Mouse (Mus musculus): Measurements from ENCODE around the gene Fgd5. TPM values are rescaled to one million over a fixed set of nuclear protein-coding genes. Genes with fewer than 3 reads are reported as not detected.
A peak's percentile ranks its signal among the peaks of the same experiment; 100 is the strongest.

Gene Fgd5
- polyA plus RNA-seq, 1 experiment from 2014 or later = 21.0 TPM

DNA sequence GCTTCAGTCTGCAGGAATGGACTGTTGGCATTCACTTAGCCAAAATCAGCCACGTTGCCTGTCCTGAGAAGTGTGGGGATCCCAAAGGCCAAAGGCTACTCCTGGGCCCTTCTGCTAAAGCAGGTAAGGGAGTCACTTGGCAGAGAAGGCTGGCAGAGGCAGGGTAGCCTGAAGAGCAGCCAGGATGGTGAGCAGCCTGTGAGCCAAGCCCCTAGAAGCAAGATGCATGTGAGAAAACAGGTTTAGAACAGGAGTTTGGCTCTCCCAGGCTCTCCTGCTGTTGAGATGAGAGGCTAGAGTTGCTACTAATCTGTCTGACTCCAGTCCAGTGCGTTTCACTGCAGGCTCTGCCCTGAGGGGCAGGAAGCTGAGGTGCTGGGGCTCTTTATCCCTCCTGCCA is 25.0 kb downstream of the Fgd5 start:
- no peak for ATAC-seq (ENCODE audit: low read depth)
- Histone ChIP-seq H3K4me2 (ENCODE audit: low read depth, low read length) (no peak overlapping the region), H3K36me3 (ENCODE audit: control insufficient read depth, insufficient read depth, low read length) (no peaks in the 10 kb centered on the region), H3K9ac (ENCODE audit: low read length) (no peak overlapping the region), H3K27me3 (ENCODE audit: control insufficient read depth, insufficient read depth, low read depth, low read length) (no peaks in the 10 kb centered on the region), H3K4me3 (ENCODE audit: low read length) (no peak overlapping the region), H3K9me3 (ENCODE audit: control insufficient read depth, low read length) (no peaks in the 10 kb centered on the region), H3K4me1 (replicated peaks; ENCODE audit: control insufficient read depth, insufficient read depth, low read length) (no peaks in the 10 kb centered on the region), H3K27ac (ENCODE audit: low read length) (no peak overlapping the region)
- WGBS = 46% methylated on average over 2 of the region's 2 CpGs

DNA sequence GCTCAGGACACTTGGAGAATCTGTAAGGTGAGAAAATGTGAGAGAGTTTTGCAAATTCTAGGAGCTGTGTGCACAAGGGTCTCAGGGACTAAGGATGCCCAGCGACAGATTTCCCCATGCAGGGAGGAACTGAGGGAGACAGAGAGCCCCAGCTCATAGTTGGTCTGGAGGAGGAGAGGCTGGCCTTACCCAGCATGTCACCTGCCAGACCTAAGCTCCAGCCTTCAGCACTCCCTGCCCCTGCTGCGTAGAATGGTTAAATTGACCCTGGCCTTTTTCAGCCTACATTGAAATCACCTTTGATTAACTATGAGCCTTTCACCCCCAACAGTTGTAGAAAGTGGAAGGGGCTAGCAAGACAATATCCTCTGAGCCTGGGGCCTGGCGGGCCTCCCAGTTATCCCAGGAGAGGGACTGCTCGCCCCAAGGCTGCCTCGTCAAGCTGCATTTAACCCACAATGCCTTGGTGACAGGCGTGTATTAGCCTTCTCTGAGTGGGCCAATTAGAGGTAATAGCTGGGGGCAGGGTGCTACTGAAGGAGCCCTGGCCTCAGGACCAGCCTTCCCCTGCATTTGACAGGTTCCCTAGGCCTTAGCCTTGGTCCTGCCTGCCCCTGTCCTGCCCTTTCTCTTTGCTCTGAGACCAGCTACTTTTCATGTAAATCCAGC is 25.6 kb downstream of the Fgd5 start:
- H3K27me3 ChIP-seq (ENCODE audit: control insufficient read depth, insufficient read depth, low read depth, low read length) = no peaks in the 10 kb centered on the region
- H3K4me1 ChIP-seq (replicated peaks; ENCODE audit: control insufficient read depth, insufficient read depth, low read length) = no peaks in the 10 kb centered on the region
- H3K27ac ChIP-seq (ENCODE audit: low read length) = no peak overlapping the region
- ATAC-seq (ENCODE audit: low read depth) = no peak
- 45% methylated on average over 6 of the region's 6 CpGs for WGBS
- H3K9ac ChIP-seq (ENCODE audit: low read length) = no peak overlapping the region
- H3K9me3 ChIP-seq (ENCODE audit: control insufficient read depth, low read length) = no peaks in the 10 kb centered on the region
- no peaks in the 10 kb centered on the region for H3K36me3 ChIP-seq (ENCODE audit: control insufficient read depth, insufficient read depth, low read length)
- H3K4me3 ChIP-seq (ENCODE audit: low read length) = no peak overlapping the region
- no peak overlapping the region for H3K4me2 ChIP-seq (ENCODE audit: low read depth, low read length)

DNA sequence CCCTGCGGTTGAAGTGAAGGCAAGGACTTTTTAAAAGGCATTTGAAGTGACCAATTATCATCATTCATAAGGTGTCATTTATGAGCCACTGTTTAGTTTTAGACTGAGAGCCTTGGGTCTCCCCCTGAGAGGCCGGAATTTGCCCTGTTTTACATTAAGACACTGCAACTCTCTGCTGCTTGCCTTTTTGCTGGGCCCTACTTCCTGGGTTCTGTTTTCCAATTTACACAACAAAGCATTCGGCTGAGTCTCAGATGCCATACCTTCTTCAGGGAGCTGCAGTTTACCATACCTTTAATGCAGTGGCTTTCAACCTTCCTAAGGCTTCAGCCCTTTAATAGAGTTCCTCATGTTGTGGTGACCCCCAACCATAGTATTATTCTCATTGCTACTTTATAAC is 26.1 kb downstream of the Fgd5 start:
- Histone ChIP-seq H3K27ac (ENCODE audit: low read length) (no peak overlapping the region), H3K27me3 (ENCODE audit: control insufficient read depth, insufficient read depth, low read depth, low read length) (no peaks in the 10 kb centered on the region), H3K4me1 (replicated peaks; ENCODE audit: control insufficient read depth, insufficient read depth, low read length) (no peaks in the 10 kb centered on the region), H3K4me3 (ENCODE audit: low read length) (no peak overlapping the region), H3K9me3 (ENCODE audit: control insufficient read depth, low read length) (no peaks in the 10 kb centered on the region), H3K9ac (ENCODE audit: low read length) (no peak overlapping the region), H3K4me2 (ENCODE audit: low read depth, low read length) (no peak overlapping the region), H3K36me3 (ENCODE audit: control insufficient read depth, insufficient read depth, low read length) (no peaks in the 10 kb centered on the region)
- no peak for ATAC-seq (ENCODE audit: low read depth)
- WGBS = 53% methylated on average over 3 of the region's 3 CpGs

DNA sequence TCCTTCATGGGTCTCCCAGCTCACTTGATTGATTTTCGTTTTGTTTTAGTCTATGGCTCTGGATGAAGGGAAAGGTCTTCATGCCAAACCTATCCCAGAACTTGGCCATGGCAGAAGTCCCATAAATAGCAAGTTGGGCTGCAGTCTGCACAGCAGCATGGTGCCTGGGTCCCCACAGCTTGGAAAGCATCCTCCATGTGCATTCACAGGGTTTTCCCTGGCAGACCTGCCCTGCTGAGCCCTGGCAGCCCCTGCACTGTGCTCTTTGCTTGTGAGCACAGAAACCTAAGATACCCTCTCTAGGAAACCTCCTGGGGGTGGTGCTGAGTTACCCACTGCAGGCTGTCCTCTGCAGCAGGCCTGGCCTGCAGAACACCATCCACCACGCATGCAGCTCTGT is 32.2 kb downstream of the Fgd5 start:
- H3K36me3 ChIP-seq (ENCODE audit: control insufficient read depth, insufficient read depth, low read length) = no peaks in the 10 kb centered on the region
- H3K9ac ChIP-seq (ENCODE audit: low read length) = no peak overlapping the region
- H3K4me2 ChIP-seq (ENCODE audit: low read depth, low read length) = no peak overlapping the region
- WGBS = 71% methylated on average over 2 of the region's 2 CpGs
- ATAC-seq (ENCODE audit: low read depth) = no peak
- no peak overlapping the region for H3K27ac ChIP-seq (ENCODE audit: low read length)
- no peaks in the 10 kb centered on the region for H3K27me3 ChIP-seq (ENCODE audit: control insufficient read depth, insufficient read depth, low read depth, low read length)
- H3K4me1 ChIP-seq (replicated peaks; ENCODE audit: control insufficient read depth, insufficient read depth, low read length) = no peaks in the 10 kb centered on the region; the same call in 1 of the 2 replicates
- no peaks in the 10 kb centered on the region for H3K9me3 ChIP-seq (ENCODE audit: control insufficient read depth, low read length)
- no peak overlapping the region for H3K4me3 ChIP-seq (ENCODE audit: low read length)

DNA sequence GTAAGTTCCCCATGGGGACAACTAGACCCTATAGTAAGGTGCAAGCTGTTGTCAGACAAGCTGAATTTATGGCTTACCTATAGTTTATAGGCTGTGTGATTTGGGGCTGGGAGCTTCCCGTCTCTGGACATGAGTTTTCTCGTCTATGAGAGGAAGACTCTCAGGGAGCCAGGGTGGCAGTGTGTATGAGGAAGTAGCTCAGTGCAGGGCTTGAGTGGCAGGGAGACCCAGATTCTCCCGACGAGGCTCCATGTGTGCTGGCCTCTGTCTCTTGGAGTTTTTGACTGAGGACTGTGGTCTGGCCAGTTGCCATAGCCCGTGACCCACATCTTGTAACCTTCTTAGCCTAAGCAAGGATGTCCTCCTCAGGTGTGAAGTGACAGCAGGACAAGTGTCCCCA is 33.7 kb downstream of the Fgd5 start:
- no peaks in the 10 kb centered on the region for H3K9me3 ChIP-seq (ENCODE audit: control insufficient read depth, low read length)
- H3K27ac ChIP-seq (ENCODE audit: low read length) = no peak overlapping the region
- H3K9ac ChIP-seq (ENCODE audit: low read length) = no peak overlapping the region
- WGBS = 65% methylated on average over 5 of the region's 5 CpGs
- no peaks in the 10 kb centered on the region; the same call in 1 of the 2 replicates for H3K4me1 ChIP-seq (replicated peaks; ENCODE audit: control insufficient read depth, insufficient read depth, low read length)
- ATAC-seq (ENCODE audit: low read depth) = no peak
- no peak overlapping the region for H3K4me2 ChIP-seq (ENCODE audit: low read depth, low read length)
- H3K4me3 ChIP-seq (ENCODE audit: low read length) = no peak overlapping the region
- no peaks in the 10 kb centered on the region for H3K27me3 ChIP-seq (ENCODE audit: control insufficient read depth, insufficient read depth, low read depth, low read length)
- H3K36me3 ChIP-seq (ENCODE audit: control insufficient read depth, insufficient read depth, low read length) = no peaks in the 10 kb centered on the region

DNA sequence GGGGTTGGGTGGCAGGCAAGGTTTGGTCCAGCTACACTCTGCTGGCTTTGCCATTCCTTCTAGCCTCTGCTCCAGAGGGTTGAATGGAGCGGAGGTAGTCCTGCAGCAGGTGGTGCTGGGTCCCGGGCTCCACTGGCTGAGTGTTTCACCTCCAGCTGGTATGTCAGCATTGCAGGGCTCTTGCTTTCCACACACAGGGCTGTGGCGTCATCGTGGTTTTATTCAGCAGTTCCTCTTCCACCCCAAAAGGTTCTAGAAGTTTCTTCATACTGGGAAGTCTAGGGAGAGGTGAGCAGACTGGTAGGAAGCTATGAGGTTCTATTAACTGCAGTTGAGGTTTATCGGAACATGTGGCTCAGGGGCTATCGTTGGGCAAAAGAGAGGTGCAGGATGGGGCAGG is 34.4 kb downstream of the Fgd5 start:
- Histone ChIP-seq H3K36me3 (ENCODE audit: control insufficient read depth, insufficient read depth, low read length) (no peaks in the 10 kb centered on the region), H3K4me2 (ENCODE audit: low read depth, low read length) (no peak overlapping the region), H3K4me1 (replicated peaks; ENCODE audit: control insufficient read depth, insufficient read depth, low read length) (no peaks in the 10 kb centered on the region; the same call in 1 of the 2 replicates), H3K9ac (ENCODE audit: low read length) (no peak overlapping the region), H3K27me3 (ENCODE audit: control insufficient read depth, insufficient read depth, low read depth, low read length) (no peaks in the 10 kb centered on the region), H3K27ac (ENCODE audit: low read length) (no peak overlapping the region), H3K4me3 (ENCODE audit: low read length) (no peak overlapping the region), H3K9me3 (ENCODE audit: control insufficient read depth, low read length) (no peaks in the 10 kb centered on the region)
- WGBS = 86% methylated on average over 6 of the region's 6 CpGs
- ATAC-seq (ENCODE audit: low read depth) = no peak

DNA sequence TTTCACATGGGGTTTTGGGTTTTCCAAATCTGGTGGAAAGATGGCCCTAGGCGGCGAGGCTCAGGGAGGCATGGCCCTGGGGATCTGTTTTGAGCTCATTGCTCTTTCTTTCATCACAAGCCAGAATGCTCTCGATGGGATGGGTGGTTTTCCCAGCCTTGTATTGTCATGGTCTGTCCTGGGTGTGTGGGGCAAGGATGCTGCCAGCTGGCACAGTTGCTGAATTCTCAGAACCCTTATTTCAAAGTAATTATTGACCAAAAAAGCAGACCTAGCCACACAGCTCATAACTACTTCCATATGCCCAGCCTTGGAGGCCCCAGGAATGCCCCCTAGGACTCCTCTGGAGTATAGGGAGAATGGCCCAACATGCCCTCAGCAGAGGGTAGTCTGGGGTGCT is 34.9 kb downstream of the Fgd5 start:
- no peak for ATAC-seq (ENCODE audit: low read depth)
- no peaks in the 10 kb centered on the region for H3K9me3 ChIP-seq (ENCODE audit: control insufficient read depth, low read length)
- no peaks in the 10 kb centered on the region for H3K27me3 ChIP-seq (ENCODE audit: control insufficient read depth, insufficient read depth, low read depth, low read length)
- 67% methylated on average over 3 of the region's 3 CpGs for WGBS
- H3K9ac ChIP-seq (ENCODE audit: low read length) = no peak overlapping the region
- H3K27ac ChIP-seq (ENCODE audit: low read length) = no peak overlapping the region
- no peak overlapping the region for H3K4me2 ChIP-seq (ENCODE audit: low read depth, low read length)
- no peaks in the 10 kb centered on the region for H3K36me3 ChIP-seq (ENCODE audit: control insufficient read depth, insufficient read depth, low read length)
- H3K4me1 ChIP-seq (replicated peaks; ENCODE audit: control insufficient read depth, insufficient read depth, low read length) = no peaks in the 10 kb centered on the region; the same call in 1 of the 2 replicates
- no peak overlapping the region for H3K4me3 ChIP-seq (ENCODE audit: low read length)

DNA sequence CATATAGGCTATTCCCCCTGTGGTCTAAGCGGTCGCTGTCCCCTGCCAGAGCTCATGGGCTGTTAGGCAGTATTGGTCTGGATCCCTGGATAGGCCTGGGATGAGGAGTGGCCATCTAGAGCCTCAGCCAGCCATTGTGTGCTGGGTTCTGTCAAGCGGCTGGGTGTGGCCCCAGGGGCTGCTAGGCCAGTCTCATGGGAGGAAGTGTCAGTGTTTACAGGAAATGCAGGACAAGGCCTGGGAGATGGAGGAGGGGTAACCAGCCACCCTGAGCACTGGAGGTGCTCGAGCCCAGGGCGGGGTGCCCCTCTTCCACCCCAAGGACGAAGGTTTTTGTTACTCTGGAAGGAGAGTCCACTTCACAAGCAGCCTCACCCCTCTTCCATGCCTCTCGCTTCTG is 36.3 kb downstream of the Fgd5 start:
- 63% methylated on average over 7 of the region's 7 CpGs for WGBS
- Histone ChIP-seq H3K4me1 (replicated peaks; ENCODE audit: control insufficient read depth, insufficient read depth, low read length) (no peaks in the 10 kb centered on the region; the same call in 1 of the 2 replicates), H3K9ac (ENCODE audit: low read length) (no peak overlapping the region), H3K27ac (ENCODE audit: low read length) (no peak overlapping the region), H3K4me2 (ENCODE audit: low read depth, low read length) (no peak overlapping the region), H3K36me3 (ENCODE audit: control insufficient read depth, insufficient read depth, low read length) (no peaks in the 10 kb centered on the region), H3K9me3 (ENCODE audit: control insufficient read depth, low read length) (no peaks in the 10 kb centered on the region), H3K27me3 (ENCODE audit: control insufficient read depth, insufficient read depth, low read depth, low read length) (no peaks in the 10 kb centered on the region), H3K4me3 (ENCODE audit: low read length) (no peak overlapping the region)
- peak; percentile 71 for ATAC-seq (ENCODE audit: low read depth)

DNA sequence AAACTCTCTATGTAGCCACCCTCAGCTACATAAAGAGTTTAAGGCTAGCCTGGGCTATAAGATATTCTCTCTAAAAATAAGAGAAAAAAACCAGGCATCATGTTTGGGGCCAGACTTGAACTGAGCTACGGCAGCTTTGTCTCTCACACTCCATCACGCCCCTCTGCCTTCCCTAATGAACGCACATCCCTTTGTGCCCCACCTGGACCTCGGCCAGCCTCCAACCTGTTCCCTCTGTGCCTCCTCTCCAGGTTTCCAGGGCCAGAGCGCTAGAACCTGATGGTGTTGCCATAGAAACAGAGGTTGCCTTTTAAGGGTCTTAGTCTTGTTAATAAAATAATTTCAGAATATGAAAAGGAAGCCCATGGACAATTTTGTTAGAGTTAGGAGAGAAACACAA is 37.2 kb downstream of the Fgd5 start:
- WGBS = 67% methylated on average over 5 of the region's 5 CpGs
- Histone ChIP-seq H3K4me1 (replicated peaks; ENCODE audit: control insufficient read depth, insufficient read depth, low read length) (no peaks in the 10 kb centered on the region; the same call in 1 of the 2 replicates), H3K4me2 (ENCODE audit: low read depth, low read length) (no peak overlapping the region), H3K36me3 (ENCODE audit: control insufficient read depth, insufficient read depth, low read length) (no peaks in the 10 kb centered on the region), H3K27ac (ENCODE audit: low read length) (no peak overlapping the region), H3K9ac (ENCODE audit: low read length) (no peak overlapping the region), H3K4me3 (ENCODE audit: low read length) (no peak overlapping the region), H3K27me3 (ENCODE audit: control insufficient read depth, insufficient read depth, low read depth, low read length) (no peaks in the 10 kb centered on the region), H3K9me3 (ENCODE audit: control insufficient read depth, low read length) (no peaks in the 10 kb centered on the region)
- ATAC-seq (ENCODE audit: low read depth) = no peak

DNA sequence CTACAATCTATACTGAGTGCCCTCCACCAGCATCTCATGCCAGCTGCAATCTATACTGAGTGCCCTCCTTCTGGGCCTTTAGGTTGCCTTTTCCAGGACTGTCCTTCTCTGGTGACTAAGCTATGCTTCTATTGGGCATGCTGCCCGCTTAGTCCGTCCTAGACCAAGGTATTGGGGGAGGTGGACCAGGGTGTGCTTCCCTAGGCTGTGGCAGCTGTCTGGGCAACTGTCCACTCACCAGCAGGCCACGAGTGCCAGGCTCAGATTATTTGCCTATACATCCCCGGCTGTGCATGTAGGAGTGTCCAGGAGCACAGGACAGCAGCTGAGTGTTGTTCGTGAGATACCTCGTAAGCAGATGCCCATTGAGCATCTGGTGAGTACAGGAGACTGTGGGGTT is 38.1 kb downstream of the Fgd5 start:
- no peaks in the 10 kb centered on the region for H3K36me3 ChIP-seq (ENCODE audit: control insufficient read depth, insufficient read depth, low read length)
- no peak for ATAC-seq (ENCODE audit: low read depth)
- no peak overlapping the region for H3K9ac ChIP-seq (ENCODE audit: low read length)
- 72% methylated on average over 6 of the region's 6 CpGs for WGBS
- no peaks in the 10 kb centered on the region; the same call in 1 of the 2 replicates for H3K4me1 ChIP-seq (replicated peaks; ENCODE audit: control insufficient read depth, insufficient read depth, low read length)
- no peak overlapping the region for H3K4me2 ChIP-seq (ENCODE audit: low read depth, low read length)
- H3K4me3 ChIP-seq (ENCODE audit: low read length) = no peak overlapping the region
- H3K9me3 ChIP-seq (ENCODE audit: control insufficient read depth, low read length) = no peaks in the 10 kb centered on the region
- no peak overlapping the region for H3K27ac ChIP-seq (ENCODE audit: low read length)
- no peaks in the 10 kb centered on the region for H3K27me3 ChIP-seq (ENCODE audit: control insufficient read depth, insufficient read depth, low read depth, low read length)
